Mouse (Mus musculus) heart, embryonic 16.5 days (tissue): ENCODE data around the gene Rock2. TPM values are rescaled to one million over a fixed set of nuclear protein-coding genes. Genes with fewer than 3 reads are reported as not detected.

Experiments
- ATAC-seq: fragments of 200-750 bp; cut with Nextera tagmentation; replicated peaks from 2 replicates; pipeline ENCODE4 v1.8.0; 2017; ENCODE audit warnings: moderate number of reproducible peaks; ENCODE audit not compliant: insufficient read depth, low FRiP score; ENCODE audit errors: extremely low read depth
- H3K27ac ChIP-seq: fragments of 300-500 bp; sonication (generic); 2 replicates; pipeline ENCODE4 v1.5.1; 2014; ENCODE audit warnings: mild to moderate bottlenecking, low read length, control low read depth, moderate library complexity
- H3K27me3 ChIP-seq: fragments of 300-500 bp; sonication (generic); 2 replicates; pipeline ENCODE4 v1.6.1; 2014; ENCODE audit warnings: low read length, mixed read lengths; ENCODE audit not compliant: control insufficient read depth, insufficient read depth
- H3K36me3 ChIP-seq: fragments of 300-500 bp; sonication (generic); 2 replicates; pipeline ENCODE4 v1.6.1; 2014; ENCODE audit not compliant: control insufficient read depth, insufficient read depth
- H3K4me1 ChIP-seq: fragments of 300-500 bp; sonication (generic); 2 replicates; pipeline ENCODE4 v1.6.1; 2014; ENCODE audit warnings: low read length, mixed read lengths; ENCODE audit not compliant: control insufficient read depth, insufficient read depth
- H3K4me2 ChIP-seq: fragments of 300-500 bp; sonication (generic); 2 replicates; pipeline ENCODE4 v1.6.1; 2014; ENCODE audit warnings: low read depth, mild to moderate bottlenecking, control low read depth, low read length
- H3K4me3 ChIP-seq: fragments of 300-500 bp; sonication (generic); 2 replicates; pipeline ENCODE4 v1.5.1; 2014; ENCODE audit warnings: mild to moderate bottlenecking, control low read depth, low read length
- H3K9ac ChIP-seq: fragments of 300-500 bp; sonication (generic); 2 replicates; pipeline ENCODE4 v1.6.1; 2014; ENCODE audit warnings: low read length, control low read depth
- H3K9me3 ChIP-seq: fragments of 300-500 bp; sonication (generic); replicated peaks from 2 replicates; pipeline ENCODE4 v1.6.1; 2016; ENCODE audit warnings: low read length; ENCODE audit not compliant: control insufficient read depth
- WGBS: fragments of 180-500 bp; shearing (Covaris S2); extraction: QIAGEN DNeasy Blood & Tissue Kit; methylation state at CpG from one replicate; pipeline ENCODE4 v1.1.7; 2014; 5-methylcytosine and 5-hydroxymethylcytosine counted together
- polyA plus RNA-seq: library from polyadenylated mRNA; unstranded; fragments of >200 nt; fragmentation: Nextera tagmentation; extraction: Ambion mirVana; gene quantifications from 2 replicates; pipeline ENCODE4 v1.2.1, GENCODE M21; 2015

Gene Rock2
- polyA plus RNA-seq, 1 experiment from 2014 or later, result 16.8 TPM

GRCm38 (mm10) chr12:16903949-16904635 is 9.4 kb downstream of the Rock2 start:
- Histone ChIP-seq H3K4me3 (no peak overlapping the region), H3K9me3 (no peaks in the 10 kb centered on the region), H3K27me3 (no peaks in the 10 kb centered on the region), H3K27ac (peak overlapping the region; percentile 72), H3K9ac (no peak overlapping the region), H3K4me1 (peaks cover 12% of the 10 kb centered on the region), H3K36me3 (no peaks in the 10 kb centered on the region), H3K4me2 (no peak overlapping the region)
- 26% methylated on average over 2 of the region's 2 CpGs for WGBS
- no peak for ATAC-seq

DNA sequence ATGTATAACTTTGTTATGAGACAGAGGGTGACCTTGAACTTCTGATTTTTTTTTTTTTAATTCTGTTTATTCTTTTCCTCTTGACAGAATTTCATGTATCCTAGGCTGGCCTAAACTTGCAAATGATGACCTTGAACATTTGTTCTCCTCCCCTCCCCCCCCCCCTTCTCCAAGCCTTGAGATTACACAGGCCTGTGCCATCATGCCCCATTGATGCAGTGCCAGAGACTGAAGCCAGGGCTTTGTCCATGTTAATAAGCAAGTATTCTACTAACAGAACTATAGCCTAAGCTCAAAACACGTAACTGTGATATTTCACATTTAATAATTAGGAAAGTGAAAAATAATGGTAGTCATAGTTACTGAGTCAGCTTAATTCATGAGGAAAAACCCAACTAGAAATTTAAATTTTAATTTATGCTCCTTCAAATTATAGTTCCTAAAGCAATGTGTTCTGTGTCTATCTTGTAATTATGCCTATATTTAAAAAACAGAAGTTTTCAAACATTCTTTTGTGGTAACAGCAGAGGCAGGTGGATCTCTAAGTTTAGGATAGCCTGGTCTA is 12.7 kb downstream of the Rock2 start:
- Histone ChIP-seq H3K4me2 (no peak overlapping the region), H3K36me3 (no peaks in the 10 kb centered on the region), H3K27me3 (no peaks in the 10 kb centered on the region), H3K9me3 (no peaks in the 10 kb centered on the region), H3K4me3 (no peak overlapping the region), H3K27ac (no peak overlapping the region; the same call in 1 of the 2 replicates), H3K9ac (no peak overlapping the region), H3K4me1 (peaks cover 5% of the 10 kb centered on the region)
- 0 out of 2 replicates have a peak, but pooled peaks have one; percentile 28 for ATAC-seq
- 79% methylated on average over 1 of the region's 1 CpGs for WGBS

DNA sequence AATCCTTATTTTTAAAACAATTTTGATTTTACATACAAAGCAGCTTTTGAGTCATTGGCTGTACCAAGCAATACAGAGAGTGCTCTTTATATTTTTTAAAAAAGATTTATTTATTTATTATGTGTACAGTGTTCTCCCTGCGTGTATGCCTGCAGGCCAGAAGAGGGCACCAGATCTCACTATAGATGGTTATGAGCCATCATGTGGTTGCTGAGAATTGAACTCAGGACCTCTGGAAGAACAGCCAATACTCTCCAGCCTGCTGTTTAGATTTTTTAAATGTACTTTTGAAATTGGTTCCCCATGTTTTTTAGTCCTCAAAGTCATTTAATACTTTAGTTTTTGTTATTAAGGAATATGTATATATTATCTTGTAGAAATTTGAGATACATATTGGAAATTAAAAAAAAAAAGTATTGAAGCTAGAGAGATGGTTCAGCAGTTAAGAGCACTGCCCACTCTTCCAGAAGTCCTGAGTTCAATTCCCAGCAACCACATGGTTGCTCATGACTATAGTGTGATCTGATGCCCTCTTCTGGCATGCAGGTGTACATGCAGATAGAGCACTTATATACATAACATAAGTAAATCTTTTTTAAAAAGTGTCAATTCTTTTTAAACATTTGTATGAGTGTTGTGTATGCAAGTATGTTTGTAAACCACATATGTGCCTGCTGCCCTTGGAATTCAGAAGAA is 13.4 kb downstream of the Rock2 start:
- Histone ChIP-seq H3K9ac (no peak overlapping the region), H3K9me3 (no peaks in the 10 kb centered on the region), H3K27ac (no peak overlapping the region), H3K4me2 (no peak overlapping the region), H3K36me3 (no peaks in the 10 kb centered on the region), H3K4me1 (peaks cover 5% of the 10 kb centered on the region), H3K27me3 (no peaks in the 10 kb centered on the region), H3K4me3 (no peak overlapping the region)
- no peak for ATAC-seq
- WGBS, result 95% methylated on average over 1 of the region's 1 CpGs

DNA sequence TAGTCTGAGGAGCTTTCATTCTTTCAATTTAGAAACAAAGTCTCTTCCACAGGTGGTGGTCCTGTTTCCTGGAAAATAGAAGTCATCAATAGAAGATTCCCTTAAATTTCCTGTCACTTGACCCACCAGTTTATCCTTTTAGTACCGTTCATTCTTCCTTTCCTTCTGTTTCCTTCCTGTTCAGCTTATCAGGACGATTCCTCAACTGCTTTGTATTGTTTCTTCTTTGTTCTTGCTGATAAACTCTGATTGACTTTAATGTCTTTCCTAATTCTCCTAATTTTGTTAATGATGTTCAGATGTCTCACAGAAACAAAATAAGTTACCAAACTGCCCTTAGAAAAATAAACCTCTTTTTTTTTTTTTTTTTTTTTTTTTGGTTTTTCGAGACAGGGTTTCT is 16.8 kb downstream of the Rock2 start:
- Histone ChIP-seq H3K4me3 (no peak overlapping the region), H3K9me3 (no peaks in the 10 kb centered on the region), H3K36me3 (no peaks in the 10 kb centered on the region), H3K27me3 (no peaks in the 10 kb centered on the region), H3K4me1 (peaks cover 7% of the 10 kb centered on the region), H3K27ac (no peak overlapping the region), H3K4me2 (no peak overlapping the region), H3K9ac (no peak overlapping the region)
- no peak for ATAC-seq
- 50% methylated on average over 2 of the region's 3 CpGs for WGBS

DNA sequence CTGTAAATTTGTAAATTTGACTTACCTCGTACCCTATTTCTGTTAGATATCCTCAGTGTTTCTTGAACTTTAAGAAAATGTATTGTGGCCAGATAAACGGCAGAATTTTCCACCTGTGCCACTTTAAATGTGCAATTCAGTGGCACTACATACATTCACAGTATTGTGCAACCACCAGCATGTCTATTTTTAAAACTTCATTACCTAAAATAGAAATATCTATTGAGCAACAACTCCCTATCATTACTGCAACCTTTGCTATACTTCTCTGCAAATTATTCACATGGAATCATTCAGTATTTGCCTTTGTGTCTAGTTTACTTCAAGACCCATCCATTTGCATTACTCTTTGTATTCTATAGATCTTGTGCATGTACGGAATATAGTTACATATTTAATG is 17.9 kb downstream of the Rock2 start:
- Histone ChIP-seq H3K27ac (no peak overlapping the region), H3K36me3 (no peaks in the 10 kb centered on the region), H3K9ac (no peak overlapping the region), H3K4me3 (no peak overlapping the region), H3K9me3 (no peaks in the 10 kb centered on the region), H3K4me2 (no peak overlapping the region), H3K4me1 (peaks cover 7% of the 10 kb centered on the region), H3K27me3 (no peaks in the 10 kb centered on the region)
- WGBS, result 91% methylated on average over 3 of the region's 3 CpGs
- no peak for ATAC-seq

DNA sequence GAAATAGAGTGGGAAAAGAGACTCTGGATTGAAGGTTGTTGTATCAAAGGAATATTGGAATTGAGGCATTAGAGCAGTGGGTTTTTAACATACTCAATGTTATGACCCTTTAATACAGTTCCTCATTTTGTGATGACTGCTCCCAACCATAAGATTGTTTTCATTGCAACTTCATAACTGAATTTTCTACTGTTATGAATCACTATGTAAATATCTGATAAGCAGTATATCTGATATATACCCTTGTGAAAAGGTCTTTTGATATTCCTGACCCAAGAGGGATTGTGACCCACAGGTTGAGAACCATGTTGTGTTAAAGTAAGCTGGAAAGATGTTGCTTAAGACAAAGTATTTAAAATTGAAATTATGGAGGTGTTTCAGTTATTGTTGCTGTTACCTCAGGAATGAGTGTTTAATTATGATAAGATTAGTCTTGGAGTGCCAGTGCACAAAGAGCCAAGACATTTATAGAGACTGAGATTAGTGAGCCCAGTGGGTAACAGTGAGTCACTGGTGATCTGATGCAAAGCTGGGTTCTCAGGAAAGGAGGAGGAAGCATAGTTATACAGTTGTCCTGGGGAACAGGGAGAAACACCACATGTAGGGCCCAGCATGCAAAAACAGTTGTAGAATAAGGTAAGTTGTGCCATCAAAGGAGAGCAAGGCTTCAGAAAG is 25.6 kb downstream of the Rock2 start:
- Histone ChIP-seq H3K4me3 (no peak overlapping the region), H3K9ac (no peak overlapping the region), H3K27ac (no peak overlapping the region), H3K27me3 (no peaks in the 10 kb centered on the region), H3K4me2 (no peak overlapping the region), H3K9me3 (no peaks in the 10 kb centered on the region), H3K36me3 (no peaks in the 10 kb centered on the region), H3K4me1 (peaks cover 13% of the 10 kb centered on the region; the same call in 1 of the 2 replicates)
- ATAC-seq, result no peak

- Histone ChIP-seq H3K4me2 (no peak overlapping the region), H3K4me3 (no peak overlapping the region), H3K4me1 (no peaks in the 10 kb centered on the region), H3K36me3 (peaks cover 11% of the 10 kb centered on the region), H3K27ac (no peak overlapping the region), H3K9me3 (no peaks in the 10 kb centered on the region), H3K9ac (no peak overlapping the region), H3K27me3 (no peaks in the 10 kb centered on the region)
- WGBS, result 85% methylated on average over 2 of the region's 2 CpGs
- no peak for ATAC-seq
Measured at GRCm38 (mm10) chr12:16927889-16928288, 33.2 kb downstream of the Rock2 start.

- Histone ChIP-seq H3K27ac (no peak overlapping the region), H3K4me1 (no peaks in the 10 kb centered on the region), H3K36me3 (peaks cover 11% of the 10 kb centered on the region), H3K4me3 (no peak overlapping the region), H3K9ac (no peak overlapping the region), H3K9me3 (no peaks in the 10 kb centered on the region), H3K4me2 (no peak overlapping the region), H3K27me3 (no peaks in the 10 kb centered on the region)
- WGBS, result 81% methylated on average over 1 of the region's 1 CpGs
- no peak for ATAC-seq
Measured at GRCm38 (mm10) chr12:16934423-16934822, 39.7 kb downstream of the Rock2 start.

DNA sequence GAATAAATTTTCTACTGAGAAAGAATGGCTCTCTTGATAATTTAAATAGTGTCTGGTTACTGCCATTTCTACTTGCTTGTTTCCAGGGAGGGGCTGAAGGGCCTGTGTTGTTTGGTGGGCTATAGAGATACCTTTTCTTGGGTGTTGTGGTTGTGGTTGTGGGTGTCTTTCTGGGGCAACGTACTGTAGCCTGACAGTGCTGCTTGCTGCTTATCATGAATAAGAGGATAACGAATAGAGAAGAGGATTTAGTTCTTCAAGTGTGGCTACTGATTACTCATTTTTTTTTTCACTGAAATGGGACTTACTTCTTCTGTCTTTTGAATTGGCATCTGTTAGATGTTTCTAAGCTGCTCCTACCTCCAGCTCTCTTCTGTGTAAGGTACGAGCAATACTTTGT is 47.3 kb downstream of the Rock2 start:
- WGBS, result 68% methylated on average over 3 of the region's 3 CpGs
- H3K27ac ChIP-seq, result no peak overlapping the region
- ATAC-seq, result no peak
- no peak overlapping the region for H3K4me3 ChIP-seq
- H3K27me3 ChIP-seq, result no peaks in the 10 kb centered on the region
- H3K4me2 ChIP-seq, result no peak overlapping the region
- no peaks in the 10 kb centered on the region for H3K9me3 ChIP-seq
- H3K4me1 ChIP-seq, result no peaks in the 10 kb centered on the region
- H3K36me3 ChIP-seq, result peaks cover 4% of the 10 kb centered on the region
- no peak overlapping the region for H3K9ac ChIP-seq
